Mouse (Mus musculus) MEL (cell line): Measurements from ENCODE around the gene Lmo4. TPM values are rescaled to one million over a fixed set of nuclear protein-coding genes. Genes with fewer than 3 reads are reported as not detected.

Source experiments
- DNase-seq: peaks from one replicate; pipeline ENCODE4 v3.0.0; 2011; ENCODE audit warnings: low read depth, low spot score
- H3K27ac ChIP-seq: 2 replicates; pipeline ENCODE4 v1.5.1; 2012; ENCODE audit warnings: low read depth, mild to moderate bottlenecking, control low read depth, low read length, moderate library complexity; ENCODE audit not compliant: control insufficient read depth
- H3K27me3 ChIP-seq, 2 experiments: fragments of 150-350 bp in 1 of 2; sonication (generic) in 1 of 2; 2 replicates each; pipeline ENCODE4 v1.6.1; 2012; ENCODE audit warnings: low read length in 2 of 2, mild to moderate bottlenecking in 2 of 2, improper control_type of control experiment in 1 of 2, moderate library complexity in 1 of 2; ENCODE audit not compliant: insufficient read depth in 2 of 2, control insufficient read depth in 1 of 2
- H3K36me3 ChIP-seq, 2 experiments: 2 replicates each; pipeline ENCODE4 v1.6.1; 2012 to 2014; ENCODE audit warnings: low read length in 2 of 2, improper control_type of control experiment in 1 of 2, inconsistent platforms in 1 of 2, mild to moderate bottlenecking in 1 of 2; ENCODE audit not compliant: insufficient read depth in 2 of 2, control insufficient read depth in 1 of 2
- H3K4me1 ChIP-seq, 2 experiments: fragments of 150-350 bp in 1 of 2; sonication (generic) in 1 of 2; 2 replicates each; pipeline ENCODE4 v1.6.1; 2012; ENCODE audit warnings: low read length in 2 of 2, improper control_type of control experiment in 1 of 2, mild to moderate bottlenecking in 1 of 2; ENCODE audit not compliant: insufficient read depth in 2 of 2, control insufficient read depth in 1 of 2
- H3K4me3 ChIP-seq, 2 experiments: fragments of 150-350 bp in 1 of 2; sonication (generic) in 1 of 2; 2 replicates each; pipeline ENCODE4 v1.5.1; 2012; ENCODE audit warnings: low read depth in 2 of 2, low read length in 2 of 2, mild to moderate bottlenecking in 2 of 2, moderate library complexity in 2 of 2, control low read depth in 1 of 2, improper control_type of control experiment in 1 of 2; ENCODE audit not compliant: control insufficient read depth in 1 of 2, insufficient read depth in 1 of 2
- H3K79me2 ChIP-seq: 2 replicates; pipeline ENCODE4 v1.6.1; 2012; ENCODE audit warnings: mild to moderate bottlenecking, low read length, moderate library complexity; ENCODE audit not compliant: control insufficient read depth, poor library complexity, insufficient read depth
- H3K9ac ChIP-seq: 2 replicates; pipeline ENCODE4 v1.6.1; 2012; ENCODE audit warnings: low read depth, mild to moderate bottlenecking, control low read depth, low read length, moderate library complexity; ENCODE audit not compliant: control insufficient read depth, poor library complexity, severe bottlenecking
- H3K9me3 ChIP-seq: fragments of 150-350 bp; sonication (generic); replicated peaks from 2 replicates; pipeline ENCODE4 v1.6.1; 2012; ENCODE audit warnings: mild to moderate bottlenecking, low read length, improper control_type of control experiment, moderate library complexity; ENCODE audit not compliant: insufficient read depth
- BHLHE40 ChIP-seq: IDR thresholded peaks from 2 replicates; pipeline ENCODE4 v1.6.1; 2012; ENCODE audit warnings: low read depth, mild to moderate bottlenecking, inconsistent platforms, low read length, improper control_type of control experiment, borderline replicate concordance
- CHD1 ChIP-seq: IDR thresholded peaks from 2 replicates; pipeline ENCODE4 v1.6.1; 2012; ENCODE audit warnings: low read depth, mild to moderate bottlenecking, inconsistent platforms, low read length, improper control_type of control experiment
- CHD2 ChIP-seq: IDR thresholded peaks from 2 replicates; pipeline ENCODE4 v1.6.1; 2011; ENCODE audit warnings: low read length, improper control_type of control experiment
- CTCF ChIP-seq, 3 experiments: IDR thresholded peaks in 2 of 3; conservative IDR thresholded peaks in 1 of 3; 2 replicates each; pipeline ENCODE4 v1.5.1; 2011 to 2012; ENCODE audit warnings: low read length in 3 of 3, low read depth in 2 of 3, mild to moderate bottlenecking in 2 of 3, improper control_type of control experiment in 1 of 3, inconsistent platforms in 1 of 3, mixed read lengths in 1 of 3, moderate library complexity in 1 of 3; ENCODE audit not compliant: control insufficient read depth in 1 of 3, insufficient read depth in 1 of 3, poor library complexity in 1 of 3, severe bottlenecking in 1 of 3
- E2F4 ChIP-seq: IDR thresholded peaks from 2 replicates; pipeline ENCODE4 v1.6.1; 2011; ENCODE audit warnings: low read depth, low read length, improper control_type of control experiment, borderline replicate concordance
- ELF1 ChIP-seq: IDR thresholded peaks from 2 replicates; pipeline ENCODE4 v1.6.1; 2014; ENCODE audit warnings: low read depth, mild to moderate bottlenecking, inconsistent platforms, low read length, improper control_type of control experiment, moderate library complexity
- EP300 ChIP-seq, 2 experiments: IDR thresholded peaks; 2 replicates each; pipeline ENCODE4 v1.6.1; 2011; ENCODE audit warnings: improper control_type of control experiment in 2 of 2, low read length in 2 of 2, low read depth in 1 of 2, mild to moderate bottlenecking in 1 of 2
- ETS1 ChIP-seq: IDR thresholded peaks from 2 replicates; pipeline ENCODE4 v1.6.1; 2012; ENCODE audit warnings: low read depth, mild to moderate bottlenecking, inconsistent platforms, low read length, improper control_type of control experiment, moderate library complexity
- GABPA ChIP-seq: IDR thresholded peaks from 2 replicates; pipeline ENCODE4 v1.6.1; 2012; ENCODE audit warnings: low read depth, mild to moderate bottlenecking, inconsistent platforms, low read length, improper control_type of control experiment, moderate library complexity
- HCFC1 ChIP-seq: IDR thresholded peaks from 2 replicates; pipeline ENCODE4 v1.6.1; 2012; ENCODE audit warnings: low read depth, mild to moderate bottlenecking, inconsistent platforms, low read length, improper control_type of control experiment, moderate library complexity
- JUND ChIP-seq: IDR thresholded peaks from 2 replicates; pipeline ENCODE4 v1.6.1; 2011; ENCODE audit warnings: low read depth, mild to moderate bottlenecking, improper control_type of control experiment, low read length
- KAT2A ChIP-seq: conservative IDR thresholded peaks from 2 replicates; pipeline ENCODE4 v1.6.1; 2012; ENCODE audit warnings: low read depth, low read length, improper control_type of control experiment, inconsistent platforms
- MAFK ChIP-seq: IDR thresholded peaks from 2 replicates; pipeline ENCODE4 v1.6.1; 2011; ENCODE audit warnings: low read depth, mild to moderate bottlenecking, low read length, improper control_type of control experiment, borderline replicate concordance
- MAX ChIP-seq: IDR thresholded peaks from 2 replicates; pipeline ENCODE4 v1.6.1; 2011; ENCODE audit warnings: low read length, improper control_type of control experiment
- MAZ ChIP-seq: IDR thresholded peaks from 2 replicates; pipeline ENCODE4 v1.6.1; 2012; ENCODE audit warnings: low read depth, mild to moderate bottlenecking, inconsistent platforms, low read length, improper control_type of control experiment
- MEF2A ChIP-seq: IDR thresholded peaks from 2 replicates; pipeline ENCODE4 v1.6.1; 2014; ENCODE audit warnings: low read depth, mild to moderate bottlenecking, inconsistent platforms, low read length, improper control_type of control experiment; ENCODE audit not compliant: poor library complexity, insufficient replicate concordance, severe bottlenecking; ENCODE audit errors: extremely low read depth
- MYB ChIP-seq: IDR thresholded peaks from 2 replicates; pipeline ENCODE4 v1.6.1; 2011; ENCODE audit warnings: mild to moderate bottlenecking, low read depth, low read length, improper control_type of control experiment
- MYC ChIP-seq: IDR thresholded peaks from 2 replicates; pipeline ENCODE4 v1.6.1; 2011; ENCODE audit warnings: low read depth, mild to moderate bottlenecking, low read length, improper control_type of control experiment, moderate library complexity
- NELFE ChIP-seq: IDR thresholded peaks from 2 replicates; pipeline ENCODE4 v1.6.1; 2011; ENCODE audit warnings: low read depth, low read length, improper control_type of control experiment
- NRF1 ChIP-seq: IDR thresholded peaks from 2 replicates; pipeline ENCODE4 v1.6.1; 2014; ENCODE audit warnings: low read depth, mild to moderate bottlenecking, inconsistent platforms, low read length, improper control_type of control experiment, moderate library complexity; ENCODE audit not compliant: poor library complexity, insufficient read depth, severe bottlenecking
- POLR2A ChIP-seq, 2 experiments: IDR thresholded peaks; 2 replicates each; pipeline ENCODE4 v1.6.1; 2011 to 2012; ENCODE audit warnings: low read length in 2 of 2, mild to moderate bottlenecking in 2 of 2, control low read depth in 1 of 2, improper control_type of control experiment in 1 of 2, low read depth in 1 of 2, moderate library complexity in 1 of 2; ENCODE audit not compliant: control insufficient read depth in 1 of 2, insufficient read depth in 1 of 2, poor library complexity in 1 of 2
- POLR2AphosphoS2 ChIP-seq: IDR thresholded peaks from 2 replicates; pipeline ENCODE4 v1.6.1; 2011; ENCODE audit warnings: low read length, improper control_type of control experiment
- POLR2AphosphoS5 ChIP-seq: IDR thresholded peaks from 2 replicates; pipeline ENCODE4 v1.6.1; 2012; ENCODE audit warnings: low read depth, borderline replicate concordance, mild to moderate bottlenecking, inconsistent platforms, low read length, moderate library complexity, mixed read lengths
- RAD21 ChIP-seq: IDR thresholded peaks from 2 replicates; pipeline ENCODE4 v1.6.1; 2011; ENCODE audit warnings: mild to moderate bottlenecking, low read depth, low read length, improper control_type of control experiment
- RCOR1 ChIP-seq: IDR thresholded peaks from 2 replicates; pipeline ENCODE4 v1.6.1; 2012; ENCODE audit warnings: low read depth, mild to moderate bottlenecking, inconsistent platforms, low read length, improper control_type of control experiment
- SIN3A ChIP-seq: IDR thresholded peaks from 2 replicates; pipeline ENCODE4 v1.6.1; 2012; ENCODE audit warnings: low read length, improper control_type of control experiment, inconsistent platforms
- SMC3 ChIP-seq: IDR thresholded peaks from 2 replicates; pipeline ENCODE4 v1.6.1; 2011; ENCODE audit warnings: low read depth, low read length, improper control_type of control experiment
- TAL1 ChIP-seq: IDR thresholded peaks from 2 replicates; pipeline ENCODE4 v1.6.1; 2012; ENCODE audit warnings: mild to moderate bottlenecking, inconsistent platforms, low read length, moderate library complexity, mixed read lengths
- TBP ChIP-seq: IDR thresholded peaks from 2 replicates; pipeline ENCODE4 v1.8.0; 2011; ENCODE audit warnings: low read depth, low read length, improper control_type of control experiment
- TCF12 ChIP-seq: IDR thresholded peaks from 2 replicates; pipeline ENCODE4 v1.6.1; 2014; ENCODE audit warnings: low read depth, mild to moderate bottlenecking, inconsistent platforms, low read length, improper control_type of control experiment, moderate library complexity
- UBTF ChIP-seq: IDR thresholded peaks from 2 replicates; pipeline ENCODE4 v1.6.1; 2012; ENCODE audit warnings: low read depth, mild to moderate bottlenecking, inconsistent platforms, low read length, improper control_type of control experiment, moderate library complexity, borderline replicate concordance; ENCODE audit not compliant: insufficient read depth
- USF1 ChIP-seq: IDR thresholded peaks from 2 replicates; pipeline ENCODE4 v1.6.1; 2014; ENCODE audit warnings: low read depth, mild to moderate bottlenecking, inconsistent platforms, low read length, improper control_type of control experiment, moderate library complexity
- USF2 ChIP-seq, 2 experiments: IDR thresholded peaks; 2 replicates each; pipeline ENCODE4 v1.6.1; 2011 to 2012; ENCODE audit warnings: improper control_type of control experiment in 2 of 2, low read length in 2 of 2, borderline replicate concordance in 1 of 2, inconsistent platforms in 1 of 2, low read depth in 1 of 2, mild to moderate bottlenecking in 1 of 2; ENCODE audit not compliant: insufficient read depth in 1 of 2
- ZC3H11A ChIP-seq: IDR thresholded peaks from 2 replicates; pipeline ENCODE4 v1.6.1; 2012; ENCODE audit warnings: low read depth, mild to moderate bottlenecking, inconsistent platforms, low read length, improper control_type of control experiment
- ZKSCAN1 ChIP-seq: IDR thresholded peaks from 2 replicates; pipeline ENCODE4 v1.6.1; 2012; ENCODE audit warnings: low read depth, mild to moderate bottlenecking, inconsistent platforms, low read length, improper control_type of control experiment, moderate library complexity
- ZMIZ1 ChIP-seq: IDR thresholded peaks from 2 replicates; pipeline ENCODE4 v1.6.1; 2012; ENCODE audit warnings: low read depth, mild to moderate bottlenecking, inconsistent platforms, low read length, improper control_type of control experiment, moderate library complexity
- ZNF384 ChIP-seq: IDR thresholded peaks from 2 replicates; pipeline ENCODE4 v1.6.1; 2012; ENCODE audit warnings: low read depth, mild to moderate bottlenecking, inconsistent platforms, low read length, improper control_type of control experiment
- polyA plus RNA-seq, 2 experiments: library from polyadenylated mRNA; stranded (reverse) in 1 of 2; unstranded in 1 of 2; fragments of >175 nt in 1 of 2; fragments of >200 nt in 1 of 2; gene quantifications; 2 replicates each; pipeline versions ENCODE4 v1.2.1 to v1.2.4; 2012; ENCODE audit warnings: low replicate concordance in 2 of 2, low read depth in 1 of 2; ENCODE audit not compliant: insufficient read length in 2 of 2, insufficient read depth in 1 of 2, missing spikeins in 1 of 2
- total RNA-seq: library from RNA; depleted of rRNA; stranded (reverse); fragments of 300-350 nt; gene quantifications from 2 replicates; pipeline ENCODE4 v1.2.3, GENCODE M21; 2012

Lmo4 gene
- total and polyA plus RNA-seq, 3 experiments, result 13.7 to 29.3 TPM; not detected in 1

GRCm38 (mm10) chr3:144207498-144207897 is 2.5 kb upstream of the Lmo4 start:
- peaks cover 17% of the 10 kb centered on the region for H3K79me2 ChIP-seq
- H3K9ac ChIP-seq, result no peak overlapping the region
- no peaks in the 10 kb centered on the region for H3K9me3 ChIP-seq
- H3K27ac ChIP-seq, result no peak overlapping the region
- H3K36me3 ChIP-seq, result peaks cover 0 to 2% of the 10 kb centered on the region in 2 experiments; a peak in 1 of 4 replicates
- H3K27me3 ChIP-seq, result no peaks in the 10 kb centered on the region
- no peak overlapping the region for H3K4me3 ChIP-seq
- H3K4me1 ChIP-seq, result peaks cover 0 to 3% of the 10 kb centered on the region in 2 experiments; a peak in 2 of 4 replicates
- DNase-seq, result peak; percentile 71
- peak in 2 of 3 experiments; percentile 75 to 80; a peak in 4 of 6 replicates for TF ChIP-seq CTCF (IDR thresholded peaks at IDR 0.05 in 2 of 3, conservative IDR thresholded peaks at IDR 0.05 in 1 of 3; ENCODE audit: control insufficient read depth in 1 of 3, insufficient read depth in 1 of 3, low read depth in 2 of 3, low read length in 3 of 3, poor library complexity in 1 of 3, severe bottlenecking in 1 of 3)
- TF ChIP-seq ZNF384, result no peak
- TF ChIP-seq UBTF, result no peak
- TF ChIP-seq E2F4, result no peak
- peak; percentile 72 for TF ChIP-seq SMC3
- TF ChIP-seq USF1, result no peak
- no peak for TF ChIP-seq KAT2A
- TF ChIP-seq POLR2AphosphoS2, result no peak
- TF ChIP-seq MEF2A, result no peak
- no peak for TF ChIP-seq MYC
- TF ChIP-seq ETS1, result no peak
- TF ChIP-seq BHLHE40, result peak; percentile 32; the same call in 1 of the 2 replicates
- TF ChIP-seq SIN3A, result no peak
- no peak for TF ChIP-seq ZMIZ1
- peak; percentile 44; the same call in 1 of the 2 replicates for TF ChIP-seq JUND
- TF ChIP-seq EP300 (IDR thresholded peaks at IDR 0.05; ENCODE audit: low read depth in 1 of 2, low read length in 2 of 2), result peak in 1 of 2 experiments; percentile 30; a peak in 1 of 4 replicates
- TF ChIP-seq CHD2, result no peak
- TF ChIP-seq MAZ, result no peak
- no peak for TF ChIP-seq MAX
- 0 out of 2 replicates have a peak, but pooled peaks have one; percentile 29 for TF ChIP-seq MAFK
- no peak for TF ChIP-seq POLR2AphosphoS5
- no peak for TF ChIP-seq NELFE
- 0 out of 2 replicates have a peak, but pooled peaks have one; percentile 24 for TF ChIP-seq TCF12
- TF ChIP-seq POLR2A (IDR thresholded peaks at IDR 0.05; ENCODE audit: control insufficient read depth in 1 of 2, insufficient read depth in 1 of 2, low read depth in 1 of 2, low read length in 2 of 2, poor library complexity in 1 of 2), result no peak
- TF ChIP-seq NRF1, result no peak
- TF ChIP-seq ZKSCAN1, result no peak
- 0 out of 2 replicates have a peak, but pooled peaks have one; percentile 16 for TF ChIP-seq ELF1
- no peak for TF ChIP-seq CHD1
- peak; percentile 34; the same call in 1 of the 2 replicates for TF ChIP-seq RCOR1
- no peak for TF ChIP-seq TBP
- TF ChIP-seq USF2 (IDR thresholded peaks at IDR 0.05; ENCODE audit: borderline replicate concordance in 1 of 2, insufficient read depth in 1 of 2, low read depth in 1 of 2, low read length in 2 of 2), result no peak
- TF ChIP-seq MYB, result no peak
- peak; percentile 71 for TF ChIP-seq ZC3H11A
- TF ChIP-seq RAD21, result peak; percentile 80
- TF ChIP-seq HCFC1, result 0 out of 2 replicates have a peak, but pooled peaks have one; percentile 38
- TF ChIP-seq GABPA, result no peak
- no peak for TF ChIP-seq TAL1
